Mouse (Mus musculus): ENCODE measurements around the gene Gdf5. TPM values are rescaled to one million over a fixed set of nuclear protein-coding genes. Genes with fewer than 3 reads are reported as not detected.

Gdf5 gene
- total and polyA plus RNA-seq, 3 experiments = 0.11 to 2.2 TPM; not detected in 1

- DNase-seq (ENCODE audit: low spot score) (peak; percentile 18), ATAC-seq (ENCODE audit: extremely low read depth, insufficient number of reproducible peaks, low FRiP score, poor library complexity, severe bottlenecking) (peak; percentile 66)
- peaks cover 84% of the 10 kb centered on the region for H3K36me3 ChIP-seq (replicated peaks)
- H3K27me3 ChIP-seq (ENCODE audit: insufficient read depth, low read length) = no peaks in the 10 kb centered on the region
- H3K4me3 ChIP-seq (ENCODE audit: low read depth, low read length) = no peak overlapping the region
- peaks cover 10% of the 10 kb centered on the region for H3K4me1 ChIP-seq (ENCODE audit: insufficient read depth, low read depth, low read length)
- TF ChIP-seq POLR2AphosphoS5 (IDR thresholded peaks at IDR 0.05; ENCODE audit: insufficient replicate concordance, low read depth, low read length) = no peak
- TF ChIP-seq GATA1 (IDR thresholded peaks at IDR 0.05; ENCODE audit: borderline replicate concordance, low read length) = no peak
- no peak for TF ChIP-seq GATA2 (IDR thresholded peaks at IDR 0.05; ENCODE audit: borderline replicate concordance, low read depth, low read length)
- TF ChIP-seq CTCF (IDR thresholded peaks at IDR 0.05; ENCODE audit: low read depth, low read length) = no peak
- no peak for TF ChIP-seq TAL1 (conservative IDR thresholded peaks at IDR 0.05; ENCODE audit: low read depth, low read length)
- H3K9me3 ChIP-seq (replicated peaks) = no peaks in the 10 kb centered on the region
Observed at GRCm38 (mm10) chr2:155979328-155979991, 34.3 kb upstream of the Gdf5 start.

- H3K36me3 ChIP-seq (replicated peaks) = peaks cover 85% of the 10 kb centered on the region
- H3K27me3 ChIP-seq (ENCODE audit: insufficient read depth, low read length) = no peaks in the 10 kb centered on the region
- peaks cover 5% of the 10 kb centered on the region for H3K4me1 ChIP-seq (ENCODE audit: insufficient read depth, low read depth, low read length)
- ATAC-seq (ENCODE audit: extremely low read depth, insufficient number of reproducible peaks, low FRiP score, poor library complexity, severe bottlenecking) (no peak), DNase-seq (ENCODE audit: low spot score) (no peak)
- no peak overlapping the region for H3K4me3 ChIP-seq (ENCODE audit: low read depth, low read length)
- no peak for TF ChIP-seq TAL1 (conservative IDR thresholded peaks at IDR 0.05; ENCODE audit: low read depth, low read length)
- no peak for TF ChIP-seq GATA2 (IDR thresholded peaks at IDR 0.05; ENCODE audit: borderline replicate concordance, low read depth, low read length)
- no peak for TF ChIP-seq CTCF (IDR thresholded peaks at IDR 0.05; ENCODE audit: low read depth, low read length)
- TF ChIP-seq GATA1 (IDR thresholded peaks at IDR 0.05; ENCODE audit: borderline replicate concordance, low read length) = no peak
- TF ChIP-seq POLR2AphosphoS5 (IDR thresholded peaks at IDR 0.05; ENCODE audit: insufficient replicate concordance, low read depth, low read length) = no peak
- no peaks in the 10 kb centered on the region for H3K9me3 ChIP-seq (replicated peaks)
Observed at GRCm38 (mm10) chr2:155974087-155974731, 29.0 kb upstream of the Gdf5 start.

GRCm38 (mm10) chr2:155973348-155973747, 28.2 kb upstream of the Gdf5 start:
- H3K4me3 ChIP-seq (ENCODE audit: low read depth, low read length) = no peak overlapping the region
- TF ChIP-seq GATA2 (IDR thresholded peaks at IDR 0.05; ENCODE audit: borderline replicate concordance, low read depth, low read length) = no peak
- TF ChIP-seq TAL1 (conservative IDR thresholded peaks at IDR 0.05; ENCODE audit: low read depth, low read length) = no peak
- TF ChIP-seq GATA1 (IDR thresholded peaks at IDR 0.05; ENCODE audit: borderline replicate concordance, low read length) = no peak
- TF ChIP-seq POLR2AphosphoS5 (IDR thresholded peaks at IDR 0.05; ENCODE audit: insufficient replicate concordance, low read depth, low read length) = no peak
- no peak for TF ChIP-seq CTCF (IDR thresholded peaks at IDR 0.05; ENCODE audit: low read depth, low read length)
- no peak for DNase-seq (ENCODE audit: low spot score)
- H3K27me3 ChIP-seq (ENCODE audit: insufficient read depth, low read length) = no peaks in the 10 kb centered on the region
- 0 out of 2 replicates have a peak, but pooled peaks cover 2% of the 10 kb centered on the region for H3K4me1 ChIP-seq (ENCODE audit: insufficient read depth, low read depth, low read length)
- ATAC-seq (ENCODE audit: extremely low read depth, insufficient number of reproducible peaks, low FRiP score, poor library complexity, severe bottlenecking) = no peak
- peaks cover 89% of the 10 kb centered on the region for H3K36me3 ChIP-seq (replicated peaks)
- no peaks in the 10 kb centered on the region for H3K9me3 ChIP-seq (replicated peaks)

GRCm38 (mm10) chr2:155962991-155963390, 17.8 kb upstream of the Gdf5 start:
- no peak for ATAC-seq (ENCODE audit: extremely low read depth, insufficient number of reproducible peaks, low FRiP score, poor library complexity, severe bottlenecking)
- Histone ChIP-seq H3K9me3 (replicated peaks) (no peaks in the 10 kb centered on the region), H3K4me3 (ENCODE audit: low read depth, low read length) (no peak overlapping the region), H3K36me3 (replicated peaks) (peaks cover 84% of the 10 kb centered on the region), H3K27me3 (ENCODE audit: insufficient read depth, low read length) (no peaks in the 10 kb centered on the region), H3K4me1 (ENCODE audit: insufficient read depth, low read depth, low read length) (peaks cover 8% of the 10 kb centered on the region)
- DNase-seq (ENCODE audit: low spot score) = no peak
- TF ChIP-seq GATA1 (IDR thresholded peaks at IDR 0.05; ENCODE audit: borderline replicate concordance, low read length) = no peak
- TF ChIP-seq TAL1 (conservative IDR thresholded peaks at IDR 0.05; ENCODE audit: low read depth, low read length) = no peak
- TF ChIP-seq POLR2AphosphoS5 (IDR thresholded peaks at IDR 0.05; ENCODE audit: insufficient replicate concordance, low read depth, low read length) = no peak
- TF ChIP-seq GATA2 (IDR thresholded peaks at IDR 0.05; ENCODE audit: borderline replicate concordance, low read depth, low read length) = no peak
- no peak for TF ChIP-seq CTCF (IDR thresholded peaks at IDR 0.05; ENCODE audit: low read depth, low read length)

- Histone ChIP-seq H3K4me1 (ENCODE audit: insufficient read depth, low read depth, low read length) (peaks cover 16% of the 10 kb centered on the region), H3K9me3 (replicated peaks) (no peaks in the 10 kb centered on the region), H3K36me3 (replicated peaks) (peaks cover 73% of the 10 kb centered on the region), H3K27me3 (ENCODE audit: insufficient read depth, low read length) (no peaks in the 10 kb centered on the region), H3K4me3 (ENCODE audit: low read depth, low read length) (no peak overlapping the region)
- no peak for ATAC-seq (ENCODE audit: extremely low read depth, insufficient number of reproducible peaks, low FRiP score, poor library complexity, severe bottlenecking)
- no peak for DNase-seq (ENCODE audit: low spot score)
- TF ChIP-seq CTCF (IDR thresholded peaks at IDR 0.05; ENCODE audit: low read depth, low read length) = no peak
- no peak for TF ChIP-seq TAL1 (conservative IDR thresholded peaks at IDR 0.05; ENCODE audit: low read depth, low read length)
- no peak for TF ChIP-seq GATA2 (IDR thresholded peaks at IDR 0.05; ENCODE audit: borderline replicate concordance, low read depth, low read length)
- TF ChIP-seq GATA1 (IDR thresholded peaks at IDR 0.05; ENCODE audit: borderline replicate concordance, low read length) = no peak
- TF ChIP-seq POLR2AphosphoS5 (IDR thresholded peaks at IDR 0.05; ENCODE audit: insufficient replicate concordance, low read depth, low read length) = no peak
Observed at GRCm38 (mm10) chr2:155961862-155962261, 16.7 kb upstream of the Gdf5 start.

GRCm38 (mm10) chr2:155959981-155960380, 14.8 kb upstream of the Gdf5 start:
- TF ChIP-seq TAL1 (conservative IDR thresholded peaks at IDR 0.05; ENCODE audit: low read depth, low read length) (no peak), GATA2 (IDR thresholded peaks at IDR 0.05; ENCODE audit: borderline replicate concordance, low read depth, low read length) (no peak), GATA1 (IDR thresholded peaks at IDR 0.05; ENCODE audit: borderline replicate concordance, low read length) (no peak), CTCF (IDR thresholded peaks at IDR 0.05; ENCODE audit: low read depth, low read length) (no peak), POLR2AphosphoS5 (IDR thresholded peaks at IDR 0.05; ENCODE audit: insufficient replicate concordance, low read depth, low read length) (no peak)
- Histone ChIP-seq H3K9me3 (replicated peaks) (no peaks in the 10 kb centered on the region), H3K4me3 (ENCODE audit: low read depth, low read length) (no peak overlapping the region), H3K36me3 (replicated peaks) (peaks cover 56% of the 10 kb centered on the region), H3K27me3 (ENCODE audit: insufficient read depth, low read length) (no peaks in the 10 kb centered on the region), H3K4me1 (ENCODE audit: insufficient read depth, low read depth, low read length) (peaks cover 21% of the 10 kb centered on the region)
- DNase-seq (ENCODE audit: low spot score) (no peak), ATAC-seq (ENCODE audit: extremely low read depth, insufficient number of reproducible peaks, low FRiP score, poor library complexity, severe bottlenecking) (no peak)

Measured in G1E (cell line).